ENCODE assay signal across 14 mouse cellular contexts in genomic region chr12:79610511-79611103, GRCm38 (mm10).
DNase-seq lines count a peak whose midpoint lies in the region; ATAC-seq and TF ChIP-seq lines count a peak whose summit lies in the region.
"Had no signal": no experiment of that assay in that cellular context is flagged by ENCODE, and none has a peak within 500 bp of the region (broad histone marks: within the 10 kb centered on the region; RNA-seq: fewer than 3 reads in every experiment).

No protein-coding gene starts in this region.

- H3K4me1 ChIP-seq in hindbrain, postnatal 0 days (ENCODE audit: insufficient read depth, low read length) = no peaks in the 10 kb centered on the region; the same call in 1 of the 2 replicates
- peaks cover 7% of the 10 kb centered on the region; the same call in 1 of the 2 replicates for H3K4me1 ChIP-seq in hindbrain, embryonic 11.5 days (replicated peaks; ENCODE audit: control insufficient read depth, insufficient read depth, low read length)
- H3K4me1 ChIP-seq in bone marrow, adult 2 months (ENCODE audit: control insufficient read depth, insufficient read depth, low read length) = peaks cover 8% of the 10 kb centered on the region
- H3K4me1 ChIP-seq in embryonic facial prominence, embryonic 12.5 days = peaks cover 43% of the 10 kb centered on the region
- H3K4me1 ChIP-seq in liver, embryonic 12.5 days = peaks cover 79% of the 10 kb centered on the region
- H3K4me1 ChIP-seq in cerebellum, adult 2 months (ENCODE audit: control insufficient read depth, insufficient read depth, low read length) = peaks cover 12% of the 10 kb centered on the region

- DNase-seq in hindbrain, postnatal 0 days (ENCODE audit: low spot score) = peak; percentile 25
- no peak for DNase-seq in hindbrain, embryonic 11.5 days (ENCODE audit: low spot score)
- DNase-seq in embryo, embryonic 10 days (ENCODE audit: low spot score) = no peak
- no peak for DNase-seq in cerebellum, adult 8-10 months
- no peak for DNase-seq in cerebellum, adult 2 months
- DNase-seq: cerebellum, adult 11-12 months; kidney, adult 8-10 months; right cerebral cortex, postnatal 4 days; thymus, postnatal 25 days had no signal

- no peak overlapping the region for H3K27ac ChIP-seq in hindbrain, postnatal 0 days
- no peak overlapping the region for H3K27ac ChIP-seq in hindbrain, embryonic 11.5 days (ENCODE audit: low read depth, low read length)
- H3K27ac ChIP-seq in bone marrow, adult 2 months (ENCODE audit: control insufficient read depth, insufficient read depth, low read depth, low read length, poor library complexity) = peak overlapping the region; percentile 69
- peak overlapping the region; percentile 86 for H3K27ac ChIP-seq in embryonic facial prominence, embryonic 12.5 days
- H3K27ac ChIP-seq in liver, embryonic 12.5 days = peak overlapping the region; percentile 92
- no peak overlapping the region for H3K27ac ChIP-seq in cerebellum, adult 2 months (ENCODE audit: insufficient read depth, low read length)
- H3K27ac ChIP-seq: left cerebral cortex, adult 2 months; neural tube, embryonic 13.5 days had no signal

- no peak overlapping the region for H3K4me2 ChIP-seq in hindbrain, postnatal 0 days (ENCODE audit: low read depth, low read length)
- no peak overlapping the region for H3K4me2 ChIP-seq in hindbrain, embryonic 11.5 days (replicated peaks; ENCODE audit: low read depth, low read length)
- H3K4me2 ChIP-seq in embryonic facial prominence, embryonic 12.5 days (replicated peaks) = no peak overlapping the region
- peak overlapping the region; percentile 70 for H3K4me2 ChIP-seq in liver, embryonic 12.5 days
- H3K4me2 ChIP-seq: neural tube, embryonic 13.5 days had no signal

- H3K9me3 ChIP-seq in hindbrain, postnatal 0 days (ENCODE audit: low read length) = no peaks in the 10 kb centered on the region
- no peaks in the 10 kb centered on the region for H3K9me3 ChIP-seq in hindbrain, embryonic 11.5 days (ENCODE audit: control insufficient read depth, low read length)
- H3K9me3 ChIP-seq in embryonic facial prominence, embryonic 12.5 days = no peaks in the 10 kb centered on the region
- no peaks in the 10 kb centered on the region for H3K9me3 ChIP-seq in liver, embryonic 12.5 days (replicated peaks)
- H3K9me3 ChIP-seq: neural tube, embryonic 13.5 days had no signal

- H3K27me3 ChIP-seq in hindbrain, postnatal 0 days (ENCODE audit: insufficient read depth, low read length) = no peaks in the 10 kb centered on the region
- no peaks in the 10 kb centered on the region for H3K27me3 ChIP-seq in hindbrain, embryonic 11.5 days (ENCODE audit: control insufficient read depth, insufficient read depth, low read length)
- no peaks in the 10 kb centered on the region for H3K27me3 ChIP-seq in embryonic facial prominence, embryonic 12.5 days
- H3K27me3 ChIP-seq in liver, embryonic 12.5 days (replicated peaks) = no peaks in the 10 kb centered on the region
- H3K27me3 ChIP-seq in cerebellum, adult 2 months (ENCODE audit: control insufficient read depth, insufficient read depth, low read length) = no peaks in the 10 kb centered on the region

- 65% methylated on average over 6 of the region's 6 CpGs for WGBS in hindbrain, postnatal 0 days
- 73% methylated on average over 6 of the region's 6 CpGs for whole genome bisulfite sequencing in hindbrain, embryonic 11.5 days
- WGBS in bone marrow, adult 2 months = 50% methylated on average over 6 of the region's 6 CpGs
- 62% methylated on average over 6 of the region's 6 CpGs for WGBS in embryonic facial prominence, embryonic 12.5 days
- 64% methylated on average over 6 of the region's 6 CpGs for WGBS in liver, embryonic 12.5 days (ENCODE audit: insufficient replicate concordance)
- WGBS in cerebellum, adult 2 months = 86% methylated on average over 6 of the region's 6 CpGs

- no peaks in the 10 kb centered on the region for H3K36me3 ChIP-seq in hindbrain, postnatal 0 days (ENCODE audit: insufficient read depth, low read length)
- no peaks in the 10 kb centered on the region for H3K36me3 ChIP-seq in hindbrain, embryonic 11.5 days (ENCODE audit: control insufficient read depth, insufficient read depth, low read length)
- no peaks in the 10 kb centered on the region for H3K36me3 ChIP-seq in embryonic facial prominence, embryonic 12.5 days
- no peaks in the 10 kb centered on the region for H3K36me3 ChIP-seq in liver, embryonic 12.5 days
- H3K36me3 ChIP-seq: neural tube, embryonic 13.5 days had no signal

- no peak for TF ChIP-seq POLR2A in bone marrow, adult 2 months (IDR thresholded peaks at IDR 0.05; ENCODE audit: borderline replicate concordance, control insufficient read depth, low read depth, low read length)
- no peak for TF ChIP-seq POLR2A in cerebellum, adult 2 months (IDR thresholded peaks at IDR 0.05; ENCODE audit: borderline replicate concordance, insufficient read depth, low read length)

- no peak overlapping the region for H3K4me3 ChIP-seq in hindbrain, postnatal 0 days (ENCODE audit: low read length)
- no peak overlapping the region for H3K4me3 ChIP-seq in hindbrain, embryonic 11.5 days (ENCODE audit: low read depth, low read length)
- H3K4me3 ChIP-seq in bone marrow, adult 2 months (replicated peaks; ENCODE audit: control insufficient read depth, low read depth, low read length) = no peak overlapping the region
- H3K4me3 ChIP-seq in embryonic facial prominence, embryonic 12.5 days = no peak overlapping the region
- H3K4me3 ChIP-seq in liver, embryonic 12.5 days = no peak overlapping the region
- H3K4me3 ChIP-seq in cerebellum, adult 2 months (replicated peaks; ENCODE audit: insufficient read depth, low read depth, low read length) = no peak overlapping the region
- H3K4me3 ChIP-seq: left cerebral cortex, adult 2 months; neural tube, embryonic 13.5 days had no signal

- no peak overlapping the region for H3K9ac ChIP-seq in hindbrain, postnatal 0 days (replicated peaks; ENCODE audit: low read length)
- no peak overlapping the region for H3K9ac ChIP-seq in hindbrain, embryonic 11.5 days (ENCODE audit: low read depth, low read length)
- no peak overlapping the region for H3K9ac ChIP-seq in embryonic facial prominence, embryonic 12.5 days
- no peak overlapping the region for H3K9ac ChIP-seq in liver, embryonic 12.5 days
- H3K9ac ChIP-seq: neural tube, embryonic 13.5 days had no signal

- TF ChIP-seq CTCF in hindbrain, postnatal 0 days (IDR thresholded peaks at IDR 0.05; ENCODE audit: low read depth) = no peak
- TF ChIP-seq CTCF in bone marrow, adult 2 months (IDR thresholded peaks at IDR 0.05; ENCODE audit: control insufficient read depth, insufficient read depth, low read length) = no peak
- TF ChIP-seq CTCF in cerebellum, adult 2 months (IDR thresholded peaks at IDR 0.05; ENCODE audit: borderline replicate concordance, insufficient read depth, low read depth, low read length) = no peak

- ATAC-seq in hindbrain, postnatal 0 days = no peak
- ATAC-seq in hindbrain, embryonic 11.5 days (ENCODE audit: low FRiP score) = no peak
- ATAC-seq in embryonic facial prominence, embryonic 12.5 days (ENCODE audit: insufficient number of reproducible peaks, insufficient read depth, low FRiP score, low TSS enrichment) = no peak
- ATAC-seq in liver, embryonic 12.5 days = no peak

Comparison
In these comparisons a context has a peak if more than half of its experiments do, and no peak if none do; other contexts are left out.
1. H3K27ac ChIP-seq: peak in bone marrow, adult 2 months (single experiment), embryonic facial prominence, embryonic 12.5 days (single experiment) and liver, embryonic 12.5 days (single experiment); none in hindbrain, postnatal 0 days (single experiment), hindbrain, embryonic 11.5 days (single experiment) and cerebellum, adult 2 months (single experiment).